Mouse (Mus musculus) lung, postnatal 36 days (tissue): ENCODE data around the gene Dzip1l.
"Not testable (repeated sequence)": the region's sequence is repeated elsewhere in the genome, so short reads cannot be mapped to it uniquely, and the experiment has no call there.

Experiments
- DNase-seq: peaks from one replicate; pipeline ENCODE4 v3.0.0; 2022; ENCODE audit warnings: mixed read lengths

The Dzip1l gene

GRCm38 (mm10) chr9:99629281-99630011 is at the start of gene Dzip1l:
TSS of gene Dzip1l (plus strand) at chr9:99629496.
- DNase-seq: peak; percentile 77

- DNase-seq: peak; percentile 72
These were observed 48.6 kb upstream of the Dzip1l start for GRCm38 (mm10) chr9:99580655-99581054.

DNA sequence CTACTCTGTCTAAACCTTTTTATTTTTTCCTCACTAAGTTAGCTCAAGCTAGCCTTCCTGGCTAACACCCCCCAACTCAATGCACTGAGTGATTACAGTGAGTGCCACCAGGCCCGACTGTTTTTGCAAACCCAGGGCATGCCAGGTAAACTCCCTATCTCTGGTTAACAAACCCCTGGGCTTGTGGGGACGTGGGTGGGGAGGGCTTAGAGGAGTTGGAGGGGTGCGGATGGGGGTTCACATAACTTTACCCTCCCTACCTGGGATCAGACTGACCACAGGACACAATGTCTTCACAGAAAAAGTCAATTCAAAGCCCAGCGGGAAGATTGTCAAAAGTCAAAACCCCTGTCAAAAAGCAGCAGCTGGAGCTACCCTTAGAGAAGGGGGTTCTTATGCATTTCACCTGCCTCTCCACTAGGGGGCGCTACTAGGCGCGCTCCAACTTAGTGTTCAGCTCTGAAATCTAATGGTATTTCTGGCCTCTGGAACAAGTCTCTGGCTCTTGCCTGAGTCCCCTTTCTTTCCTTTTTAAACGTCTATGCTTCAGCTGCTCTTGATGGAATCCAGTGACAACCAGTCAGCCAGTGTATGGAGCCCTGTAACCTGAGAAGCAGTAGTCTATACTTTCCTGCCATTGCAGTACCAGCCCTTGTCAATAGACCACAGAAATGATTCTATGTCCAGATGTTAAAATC is 41.6 kb upstream of the Dzip1l start:
- DNase-seq: peak; percentile 48

- no peak for DNase-seq
These were observed 38.2 kb upstream of the Dzip1l start for GRCm38 (mm10) chr9:99591144-99591543.

DNA sequence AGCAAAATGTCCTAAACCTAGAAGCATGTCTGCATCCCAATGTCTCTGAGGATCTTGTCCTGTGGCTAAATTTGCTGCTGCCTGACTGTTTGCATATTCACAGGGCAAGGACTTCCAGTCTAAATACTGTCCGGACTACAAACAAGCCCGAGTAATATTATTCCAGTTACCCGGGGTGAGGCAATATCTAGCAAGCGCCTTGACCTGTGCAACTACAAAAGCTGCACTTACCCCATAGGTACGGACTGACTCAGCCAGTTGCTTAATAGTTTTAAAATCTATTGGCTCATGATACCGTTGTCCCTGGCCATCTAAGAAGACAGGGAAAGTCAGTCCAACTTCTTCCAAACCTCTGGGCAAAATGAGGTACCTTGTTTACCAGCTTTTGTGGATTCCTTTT is 30.2 kb upstream of the Dzip1l start:
- DNase-seq: not testable (repeated sequence)

DNA sequence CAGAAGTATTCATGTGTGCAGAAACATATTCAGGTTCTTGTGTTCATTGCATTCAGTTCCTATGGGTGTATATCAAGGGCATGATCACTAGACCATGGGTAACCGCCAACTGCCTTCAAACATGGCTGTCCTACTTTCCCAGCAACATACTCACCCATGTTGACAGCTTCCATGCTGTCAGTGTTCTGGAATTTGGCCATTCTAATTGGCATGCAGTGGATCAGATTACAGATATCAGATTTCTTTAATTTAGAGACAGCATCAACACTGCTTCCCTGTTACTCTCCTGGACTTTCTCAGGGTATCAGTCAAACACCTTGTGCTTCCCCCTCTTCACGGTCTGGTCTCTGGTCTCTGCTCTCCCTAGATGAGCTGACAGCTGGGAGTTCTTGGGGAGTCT is 25.7 kb upstream of the Dzip1l start:
- no peak for DNase-seq

DNA sequence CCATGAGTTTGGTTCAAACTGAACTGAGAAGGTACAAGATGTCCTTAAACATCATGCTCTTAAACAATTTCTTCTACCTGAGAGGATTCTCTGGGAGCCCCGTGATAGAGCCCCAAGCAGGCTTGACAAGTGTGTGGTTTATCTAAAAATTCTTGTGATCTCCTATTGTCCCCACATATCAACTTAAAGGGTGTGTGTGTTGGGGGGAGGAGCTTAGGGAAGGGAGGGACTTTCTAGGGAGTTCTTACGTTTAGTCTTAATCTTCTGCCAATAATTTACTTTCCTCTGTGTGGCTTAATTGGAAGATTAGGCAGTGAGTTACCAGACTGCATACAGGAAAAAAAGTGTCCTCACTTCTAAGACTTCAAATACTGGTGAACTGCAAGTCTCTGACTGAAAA is 17.1 kb upstream of the Dzip1l start, which contains the start of gene A4gnt:
TSS of gene A4gnt (plus strand) at position 301 of the 400 bp plus-strand sequence.
- no peak for DNase-seq

DNA sequence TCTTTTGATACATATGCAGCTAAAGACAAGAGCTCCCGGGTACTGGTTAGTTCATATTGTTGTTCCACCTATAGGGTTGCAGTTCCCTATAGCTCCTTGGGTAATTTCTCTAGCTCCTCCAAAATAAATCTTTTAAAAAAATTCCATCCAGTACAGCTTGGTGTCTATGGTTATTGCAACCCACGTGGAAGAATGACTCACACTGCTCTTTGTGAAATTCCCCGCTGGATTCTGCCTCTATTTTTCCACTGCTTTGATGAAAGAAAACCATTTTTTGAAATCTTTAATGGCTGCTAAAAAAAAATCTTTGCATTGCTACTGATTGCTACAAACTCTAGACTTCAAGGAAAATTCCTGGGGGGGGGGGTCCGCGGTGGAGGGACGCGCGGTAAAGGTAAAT is 9.6 kb upstream of the Dzip1l start:
- no peak for DNase-seq

- DNase-seq: no peak
These were observed 9.1 kb upstream of the Dzip1l start for GRCm38 (mm10) chr9:99620196-99620595.

- no peak for DNase-seq
These were observed 7.3 kb upstream of the Dzip1l start for GRCm38 (mm10) chr9:99622034-99622433.

GRCm38 (mm10) chr9:99622966-99623365 is 6.3 kb upstream of the Dzip1l start:
- peak; percentile 7 for DNase-seq

DNA sequence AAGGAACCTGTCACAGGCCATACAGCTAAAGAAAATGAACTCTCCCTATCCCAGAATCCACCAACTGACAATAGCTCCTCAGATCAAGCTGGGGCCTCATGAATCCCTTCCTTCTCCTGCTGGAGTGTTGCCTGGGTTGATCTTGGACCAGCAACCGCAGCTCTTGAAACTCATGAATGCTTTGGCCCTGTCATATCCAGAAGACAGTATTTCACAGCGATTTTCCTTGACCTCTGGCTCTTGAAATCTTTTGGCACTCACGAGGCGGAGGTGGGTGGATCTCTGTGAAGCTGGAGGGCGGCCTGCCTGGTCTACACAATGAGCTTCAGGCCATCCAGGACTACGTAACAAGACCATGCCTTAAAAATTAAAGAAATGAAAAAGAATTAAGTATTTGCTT is 5.2 kb upstream of the Dzip1l start:
- peak; percentile 27 for DNase-seq

- no peak for DNase-seq
These were observed 715 bp upstream of the Dzip1l start for GRCm38 (mm10) chr9:99628581-99628980.

GRCm38 (mm10) chr9:99630071-99630470 is 775 bp downstream of the Dzip1l start:
- DNase-seq: peak; percentile 3

- DNase-seq: peak; percentile 22
These were observed 1.3 kb downstream of the Dzip1l start for GRCm38 (mm10) chr9:99630528-99631125.

DNA sequence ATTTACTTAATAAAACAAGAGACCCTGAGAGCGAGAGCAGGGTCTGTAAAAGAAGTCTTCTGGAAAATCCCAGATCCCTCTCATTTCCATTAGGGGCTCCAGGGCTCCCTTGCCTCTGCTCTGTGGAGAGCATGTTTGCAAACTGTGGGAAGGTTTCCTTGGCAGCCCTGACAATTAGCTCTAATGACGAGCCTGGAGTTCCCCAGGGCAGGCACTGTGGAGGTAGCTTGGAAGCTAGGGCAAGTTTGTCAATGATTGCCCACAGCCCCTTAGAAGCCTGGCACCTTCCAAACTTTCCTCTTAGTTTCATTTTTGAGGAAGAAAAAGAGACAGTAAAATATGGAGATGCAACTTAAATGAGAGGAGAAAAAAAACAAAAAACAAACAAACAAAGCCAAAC is 2.5 kb downstream of the Dzip1l start:
- no peak for DNase-seq

DNA sequence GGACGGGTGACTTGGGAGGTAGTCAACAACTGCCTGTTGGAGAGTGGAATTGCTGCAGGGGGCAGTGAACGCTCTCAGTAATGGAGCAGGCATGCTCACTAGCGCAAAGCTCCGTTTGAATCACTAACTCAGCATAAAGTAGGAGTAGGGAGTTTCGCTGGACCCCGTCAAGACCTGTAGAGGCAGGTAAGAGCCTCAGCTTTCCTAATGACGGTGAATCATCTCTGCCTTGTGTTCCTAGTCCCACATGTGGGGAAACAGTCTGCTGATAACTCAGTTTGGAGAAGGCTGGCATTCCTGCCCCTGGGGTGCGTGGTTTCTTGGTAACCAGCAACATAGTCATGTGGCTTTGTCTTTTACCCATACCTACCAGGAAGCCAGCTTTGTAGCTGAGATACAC is 3.0 kb downstream of the Dzip1l start:
- DNase-seq: peak; percentile 21

DNA sequence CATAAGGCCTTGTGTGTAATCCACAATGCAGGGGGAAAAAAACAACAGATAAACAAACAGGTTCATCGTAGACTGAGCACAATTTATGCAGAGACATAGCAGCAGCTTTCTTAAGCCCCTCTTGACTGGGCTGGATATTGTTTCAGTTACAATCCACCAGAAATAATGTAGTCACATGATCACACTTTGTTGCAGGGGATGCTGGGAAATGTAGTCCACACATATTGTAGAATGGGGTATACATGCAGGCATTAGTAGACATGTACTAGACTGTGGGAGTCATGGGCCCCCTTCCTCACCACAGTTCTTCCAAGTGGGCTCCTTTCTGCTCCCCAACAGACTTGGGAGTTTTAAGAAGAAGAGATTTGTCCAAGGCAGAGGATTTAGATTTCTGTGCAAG is 7.5 kb downstream of the Dzip1l start:
- no peak for DNase-seq

GRCm38 (mm10) chr9:99637227-99637626 is 7.9 kb downstream of the Dzip1l start:
- no peak for DNase-seq

- DNase-seq: no peak
These were observed 8.4 kb downstream of the Dzip1l start for GRCm38 (mm10) chr9:99637736-99638135.

- no peak for DNase-seq
These were observed 10.7 kb downstream of the Dzip1l start for GRCm38 (mm10) chr9:99639957-99640356.

DNA sequence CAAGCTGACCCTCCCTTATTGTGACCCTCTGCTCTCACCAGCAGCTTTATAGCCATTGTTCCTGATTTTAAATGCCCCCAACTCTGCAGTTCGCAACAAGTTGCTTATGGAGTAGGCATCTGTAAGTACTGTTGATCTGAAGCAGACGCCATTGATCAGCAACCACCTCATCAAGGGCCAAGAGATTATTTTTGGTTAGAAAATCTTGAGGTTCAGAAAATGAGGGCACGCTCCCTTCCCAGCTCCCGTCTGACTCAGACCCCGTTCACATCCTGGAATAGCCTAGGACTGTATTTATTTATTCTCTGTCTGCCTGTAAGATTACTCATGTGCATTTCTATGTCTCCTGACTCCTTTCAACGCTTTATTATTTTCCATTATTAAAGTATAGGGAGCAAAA is 16.1 kb downstream of the Dzip1l start:
- DNase-seq: peak; percentile 43

GRCm38 (mm10) chr9:99646102-99646501 is 16.8 kb downstream of the Dzip1l start:
- DNase-seq: peak; percentile 24

DNA sequence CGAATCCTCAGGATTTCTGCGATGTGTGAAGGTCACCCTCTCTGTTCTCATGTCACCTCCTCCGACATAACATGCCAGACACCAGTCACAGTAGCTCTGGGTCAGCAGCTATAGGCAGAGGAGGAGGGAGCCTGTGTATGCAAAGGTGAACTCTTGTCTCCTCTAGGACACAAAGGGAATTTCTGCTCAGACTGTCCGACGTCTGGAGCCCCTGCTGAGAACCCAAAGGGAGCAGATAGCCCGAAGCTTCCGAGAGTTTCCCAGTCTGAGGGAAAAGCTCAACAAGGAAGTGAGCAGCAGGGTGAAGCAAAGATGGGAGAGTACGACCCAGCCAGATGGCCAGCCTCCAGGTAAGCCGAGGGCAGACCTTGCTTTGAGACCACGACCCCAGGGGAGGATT is 31.5 kb downstream of the Dzip1l start:
- no peak for DNase-seq
